Mouse (Mus musculus) Muller cell, postnatal 12 days (primary cell): ENCODE data around the gene Atp7a.
"Not testable (repeated sequence)": the region's sequence is repeated elsewhere in the genome, so short reads cannot be mapped to it uniquely, and the experiment has no call there.

Experiments
- DNase-seq: peaks from one replicate; pipeline ENCODE4 v3.0.0-alpha.2; 2015; ENCODE audit errors: inconsistent ontology term

Gene Atp7a

GRCm38 (mm10) chrX:106026418-106027342 lies at the start of gene Atp7a:
Gene Atp7a, plus strand, starts transcription at chrX:106027276.
- DNase-seq = peak; percentile 94

GRCm38 (mm10) chrX:106001605-106002004 lies 25.5 kb upstream of the Atp7a start:
- DNase-seq = no peak

- no peak for DNase-seq
Observed at GRCm38 (mm10) chrX:106010762-106011161, 16.3 kb upstream of the Atp7a start.

- peak; percentile 88 for DNase-seq
Observed at GRCm38 (mm10) chrX:106011465-106012159, 15.5 kb upstream of the Atp7a start, which contains the start of gene Magt1. Gene Magt1, minus strand, starts transcription at chrX:106011906.

GRCm38 (mm10) chrX:106012559-106012958 lies 14.5 kb upstream of the Atp7a start:
- no peak for DNase-seq

GRCm38 (mm10) chrX:106013217-106013616 lies 13.9 kb upstream of the Atp7a start:
- DNase-seq = no peak

GRCm38 (mm10) chrX:106014741-106015377 lies 12.2 kb upstream of the Atp7a start:
- not testable (repeated sequence) for DNase-seq

- peak; percentile 77 for DNase-seq
Observed at GRCm38 (mm10) chrX:106015571-106016322, 11.3 kb upstream of the Atp7a start, which contains the start of gene Cox7b. Gene Cox7b, plus strand, starts transcription at chrX:106015700.

- no peak for DNase-seq
Observed at GRCm38 (mm10) chrX:106017102-106017501, 10.0 kb upstream of the Atp7a start.

GRCm38 (mm10) chrX:106017516-106017915 lies 9.6 kb upstream of the Atp7a start:
- DNase-seq = no peak

GRCm38 (mm10) chrX:106027343-106027674 lies 233 bp downstream of the Atp7a start:
- DNase-seq = no peak

GRCm38 (mm10) chrX:106030176-106030575 lies 3.1 kb downstream of the Atp7a start:
- no peak for DNase-seq

GRCm38 (mm10) chrX:106031124-106031523 lies 4.0 kb downstream of the Atp7a start:
- no peak for DNase-seq

GRCm38 (mm10) chrX:106035727-106036126 lies 8.7 kb downstream of the Atp7a start:
- peak; percentile 73 for DNase-seq

GRCm38 (mm10) chrX:106037185-106037752 lies 10.2 kb downstream of the Atp7a start:
- no peak for DNase-seq

- DNase-seq = peak; percentile 85
Observed at GRCm38 (mm10) chrX:106043863-106044617, 17.0 kb downstream of the Atp7a start.

- no peak for DNase-seq
Observed at GRCm38 (mm10) chrX:106045455-106045854, 18.4 kb downstream of the Atp7a start.

- DNase-seq = no peak
Observed at GRCm38 (mm10) chrX:106045928-106046327, 18.9 kb downstream of the Atp7a start.

GRCm38 (mm10) chrX:106048191-106048590 lies 21.1 kb downstream of the Atp7a start:
- DNase-seq = no peak

- DNase-seq = not testable (repeated sequence)
Observed at GRCm38 (mm10) chrX:106077858-106078257, 50.8 kb downstream of the Atp7a start.
